16 mouse cellular contexts compared by ENCODE assay signal in genomic region chr9:37133495-37133894, GRCm38 (mm10). TPM values are rescaled to one million over a fixed set of nuclear protein-coding genes. Genes with fewer than 3 reads are reported as not detected.
DNase-seq lines count a peak whose midpoint lies in the region; ATAC-seq lines count a peak whose summit lies in the region.
"Had no signal": no experiment of that assay in that cellular context is flagged by ENCODE, and none has a peak within 500 bp of the region (broad histone marks: within the 10 kb centered on the region; RNA-seq: fewer than 3 reads in every experiment).

No protein-coding gene starts in this region.

- peak; percentile 54 for ATAC-seq in megakaryocyte, adult 5-6 weeks (ENCODE audit: poor library complexity, severe bottlenecking)
- ATAC-seq in monocyte, adult 5-6 weeks (replicated peaks; ENCODE audit: insufficient number of reproducible peaks, low FRiP score, low TSS enrichment, poor library complexity, severe bottlenecking) = no peak
- ATAC-seq: activated CD4-positive, CD25-positive, alpha-beta regulatory T cell, adult 4 months; CD4-positive, CD25-positive, alpha-beta regulatory T cell, adult 4 months; forebrain, embryonic 16.5 days had no signal

- DNase-seq in lung, adult 18-20 months = peak; percentile 17 to 35
- DNase-seq in lung, postnatal 10 days = no peak
- DNase-seq in 416B (ENCODE audit: low read depth) (peak; percentile 2), NIH3T3 (ENCODE audit: low read depth) (peak; percentile 7)
- DNase-seq in kidney, postnatal 4 days = no peak
- DNase-seq: adrenal gland, postnatal 14 days; B cell, adult 2 months; cerebellum, adult 11-12 months; cerebellum, adult 9-10 months; gastrocnemius, postnatal 10 days; heart, postnatal 36 days had no signal

RNA-seq across cellular contexts. Expression of gene Pknox2, which starts 13.7 kb away (rescaled TPM):
- 0.16 and 0.64 TPM in 2 replicates for total RNA-seq in megakaryocyte, adult 5-6 weeks (2015)
- 0.04 and 0.41 TPM in 2 replicates for total RNA-seq in megakaryocyte, adult 5-6 weeks (2017)
- not detected in 3 replicates for total RNA-seq in monocyte, adult 5-6 weeks (2017)

Comparison
In these comparisons a context has a peak if more than half of its experiments do, and no peak if none do; other contexts are left out.
1. DNase-seq: peak in lung, adult 18-20 months (2 of 2), 416B (single experiment) and NIH3T3 (single experiment); none in lung, postnatal 10 days (single experiment) and kidney, postnatal 4 days (0 of 2).